In genomic region chr15:93824729-93825694, GRCm38 (mm10) we compare ENCODE assay signal across 9 mouse cellular contexts.
DNase-seq lines count a peak whose midpoint lies in the region; ATAC-seq lines count a peak whose summit lies in the region.
"Had no signal": no experiment of that assay in that cellular context is flagged by ENCODE, and none has a peak within 500 bp of the region (broad histone marks: within the 10 kb centered on the region; RNA-seq: fewer than 3 reads in every experiment).

No protein-coding gene starts in this region.

- WGBS in limb, embryonic 11.5 days, result 53% methylated on average over 28 of the region's 28 CpGs

- peak overlapping the region; percentile 8; the same call in 1 of the 2 replicates for H3K4me2 ChIP-seq in limb, embryonic 11.5 days (ENCODE audit: low read depth, severe bottlenecking)

- H3K9me3 ChIP-seq in limb, embryonic 11.5 days (ENCODE audit: control insufficient read depth, low read length), result no peaks in the 10 kb centered on the region

- H3K27me3 ChIP-seq in limb, embryonic 11.5 days (ENCODE audit: control insufficient read depth, insufficient read depth, low read length), result no peaks in the 10 kb centered on the region

- H3K36me3 ChIP-seq in limb, embryonic 11.5 days (ENCODE audit: control insufficient read depth, insufficient read depth, low read length), result no peaks in the 10 kb centered on the region

- DNase-seq in retina, adult 2 months (ENCODE audit: low read depth, low spot score), result peak; percentile 4
- no peak for DNase-seq in retina, embryonic 14.5 days (ENCODE audit: low spot score)
- DNase-seq in heart, adult 11 months, result peak; percentile 94
- DNase-seq in kidney, adult 9 months, result peak; percentile 49
- DNase-seq in limb, embryonic 11.5 days (ENCODE audit: low spot score), result peak; percentile 42
- peak; percentile 71 for DNase-seq in right cerebral cortex, postnatal 25 days
- no peak for DNase-seq in thymus, postnatal 36 days

- no peak for ATAC-seq in limb, embryonic 11.5 days (ENCODE audit: insufficient number of reproducible peaks, low FRiP score, low TSS enrichment, low read depth)
- no peak for ATAC-seq in granulocyte monocyte progenitor cell, adult 5-6 weeks (replicated peaks; ENCODE audit: poor library complexity, severe bottlenecking)

- no peak overlapping the region for H3K9ac ChIP-seq in limb, embryonic 11.5 days (ENCODE audit: low read length)
- H3K9ac ChIP-seq: liver, embryonic 14.5 days had no signal

- peaks cover 17% of the 10 kb centered on the region for H3K4me1 ChIP-seq in limb, embryonic 11.5 days (ENCODE audit: control insufficient read depth, insufficient read depth, low read length)

- no peak overlapping the region for H3K4me3 ChIP-seq in limb, embryonic 11.5 days (ENCODE audit: low read depth, low read length)

- H3K27ac ChIP-seq in limb, embryonic 11.5 days (replicated peaks; ENCODE audit: low read depth, low read length), result no peak overlapping the region
- H3K27ac ChIP-seq: liver, embryonic 14.5 days had no signal

Comparison
In these comparisons a context has a peak if more than half of its experiments do, and no peak if none do; other contexts are left out.
1. DNase-seq: peak in retina, adult 2 months (single experiment), heart, adult 11 months (single experiment), kidney, adult 9 months (single experiment), limb, embryonic 11.5 days (single experiment) and right cerebral cortex, postnatal 25 days (single experiment); none in retina, embryonic 14.5 days (single experiment) and thymus, postnatal 36 days (0 of 2).